Mouse (Mus musculus): Measurements from ENCODE around the gene Hus1b. TPM values are rescaled to one million over a fixed set of nuclear protein-coding genes. Genes with fewer than 3 reads are reported as not detected.

Hus1b gene
- 0.12 TPM in 1 of 2 replicates, not detected in the other for polyA plus RNA-seq (2012; rRNA removed)

GRCm38 (mm10) chr13:30947540-30947939, at the start of gene Hus1b:
Hus1b (minus strand) TSS chr13:30947759.
- no peaks in the 10 kb centered on the region for H3K27me3 ChIP-seq (replicated peaks; ENCODE audit: control insufficient read depth, insufficient read depth, low read length)
- no peak within 1 kb of the TSS for H3K27ac ChIP-seq (ENCODE audit: insufficient read depth, low read depth, low read length)
- 94% methylated on average over 11 of the region's 11 CpGs for WGBS
- TF ChIP-seq CTCF (conservative IDR thresholded peaks at IDR 0.05; ENCODE audit: insufficient read depth, insufficient read length, low read depth, low read length) = no peak
- 0 out of 2 replicates have a peak, but pooled peaks cover 3% of the 10 kb centered on the region for H3K4me1 ChIP-seq (ENCODE audit: control insufficient read depth, insufficient read depth, low read length)
- H3K36me3 ChIP-seq (ENCODE audit: control insufficient read depth, insufficient read depth, low read length) = no peaks in the 10 kb centered on the region
- DNase-seq = no peak
- H3K4me3 ChIP-seq (ENCODE audit: insufficient read depth, low read depth, low read length) = no peak within 1 kb of the TSS

- TF ChIP-seq POLR2A (IDR thresholded peaks at IDR 0.05; ENCODE audit: low read depth, low read length) (no peak), CTCF (conservative IDR thresholded peaks at IDR 0.05; ENCODE audit: insufficient read depth, insufficient read length, low read depth, low read length) (no peak)
- DNase-seq = no peak
- Histone ChIP-seq H3K27ac (ENCODE audit: insufficient read depth, low read depth, low read length) (no peak overlapping the region), H3K4me1 (ENCODE audit: control insufficient read depth, insufficient read depth, low read length) (no peaks in the 10 kb centered on the region), H3K4me3 (ENCODE audit: insufficient read depth, low read depth, low read length) (no peak overlapping the region), H3K36me3 (ENCODE audit: control insufficient read depth, insufficient read depth, low read length) (no peaks in the 10 kb centered on the region), H3K27me3 (replicated peaks; ENCODE audit: control insufficient read depth, insufficient read depth, low read length) (no peaks in the 10 kb centered on the region)
- WGBS = 72% methylated on average over 6 of the region's 6 CpGs
Observed at GRCm38 (mm10) chr13:30994249-30994858, 46.8 kb upstream of the Hus1b start.

- peak; percentile 67 for DNase-seq
- no peaks in the 10 kb centered on the region for H3K4me1 ChIP-seq (ENCODE audit: control insufficient read depth, insufficient read depth, low read length)
- H3K4me3 ChIP-seq (ENCODE audit: insufficient read depth, low read depth, low read length) = no peak overlapping the region
- TF ChIP-seq POLR2A (IDR thresholded peaks at IDR 0.05; ENCODE audit: low read depth, low read length) (no peak), CTCF (conservative IDR thresholded peaks at IDR 0.05; ENCODE audit: insufficient read depth, insufficient read length, low read depth, low read length) (peak; percentile 43)
- no peaks in the 10 kb centered on the region for H3K36me3 ChIP-seq (ENCODE audit: control insufficient read depth, insufficient read depth, low read length)
- no peaks in the 10 kb centered on the region for H3K27me3 ChIP-seq (replicated peaks; ENCODE audit: control insufficient read depth, insufficient read depth, low read length)
- WGBS = 37% methylated on average over 3 of the region's 3 CpGs
- no peak overlapping the region for H3K27ac ChIP-seq (ENCODE audit: insufficient read depth, low read depth, low read length)
Observed at GRCm38 (mm10) chr13:30993819-30994218, 46.3 kb upstream of the Hus1b start.

- no peak overlapping the region for H3K4me3 ChIP-seq (ENCODE audit: insufficient read depth, low read depth, low read length)
- TF ChIP-seq POLR2A (IDR thresholded peaks at IDR 0.05; ENCODE audit: low read depth, low read length) = no peak
- no peak for TF ChIP-seq CTCF (conservative IDR thresholded peaks at IDR 0.05; ENCODE audit: insufficient read depth, insufficient read length, low read depth, low read length)
- no peaks in the 10 kb centered on the region for H3K4me1 ChIP-seq (ENCODE audit: control insufficient read depth, insufficient read depth, low read length)
- no peaks in the 10 kb centered on the region for H3K36me3 ChIP-seq (ENCODE audit: control insufficient read depth, insufficient read depth, low read length)
- DNase-seq = no peak
- no peaks in the 10 kb centered on the region for H3K27me3 ChIP-seq (replicated peaks; ENCODE audit: control insufficient read depth, insufficient read depth, low read length)
- no peak overlapping the region for H3K27ac ChIP-seq (ENCODE audit: insufficient read depth, low read depth, low read length)
- WGBS = 56% methylated on average over 9 of the region's 9 CpGs
Observed at GRCm38 (mm10) chr13:30990233-30990632, 42.7 kb upstream of the Hus1b start.

GRCm38 (mm10) chr13:30989710-30990109, 42.2 kb upstream of the Hus1b start:
- no peak overlapping the region for H3K27ac ChIP-seq (ENCODE audit: insufficient read depth, low read depth, low read length)
- WGBS = 80% methylated on average over 10 of the region's 10 CpGs
- no peaks in the 10 kb centered on the region for H3K36me3 ChIP-seq (ENCODE audit: control insufficient read depth, insufficient read depth, low read length)
- no peak for TF ChIP-seq CTCF (conservative IDR thresholded peaks at IDR 0.05; ENCODE audit: insufficient read depth, insufficient read length, low read depth, low read length)
- no peak for TF ChIP-seq POLR2A (IDR thresholded peaks at IDR 0.05; ENCODE audit: low read depth, low read length)
- H3K4me3 ChIP-seq (ENCODE audit: insufficient read depth, low read depth, low read length) = no peak overlapping the region
- H3K4me1 ChIP-seq (ENCODE audit: control insufficient read depth, insufficient read depth, low read length) = no peaks in the 10 kb centered on the region
- H3K27me3 ChIP-seq (replicated peaks; ENCODE audit: control insufficient read depth, insufficient read depth, low read length) = no peaks in the 10 kb centered on the region
- no peak for DNase-seq

GRCm38 (mm10) chr13:30987686-30988085, 40.1 kb upstream of the Hus1b start:
- H3K27ac ChIP-seq (ENCODE audit: insufficient read depth, low read depth, low read length) = no peak overlapping the region
- no peaks in the 10 kb centered on the region for H3K27me3 ChIP-seq (replicated peaks; ENCODE audit: control insufficient read depth, insufficient read depth, low read length)
- H3K4me1 ChIP-seq (ENCODE audit: control insufficient read depth, insufficient read depth, low read length) = no peaks in the 10 kb centered on the region
- DNase-seq = no peak
- H3K4me3 ChIP-seq (ENCODE audit: insufficient read depth, low read depth, low read length) = no peak overlapping the region
- no peaks in the 10 kb centered on the region for H3K36me3 ChIP-seq (ENCODE audit: control insufficient read depth, insufficient read depth, low read length)
- 85% methylated on average over 2 of the region's 2 CpGs for WGBS
- TF ChIP-seq POLR2A (IDR thresholded peaks at IDR 0.05; ENCODE audit: low read depth, low read length) (no peak), CTCF (conservative IDR thresholded peaks at IDR 0.05; ENCODE audit: insufficient read depth, insufficient read length, low read depth, low read length) (no peak)

- WGBS = 71% methylated on average over 10 of the region's 10 CpGs
- TF ChIP-seq CTCF (conservative IDR thresholded peaks at IDR 0.05; ENCODE audit: insufficient read depth, insufficient read length, low read depth, low read length) (no peak), POLR2A (IDR thresholded peaks at IDR 0.05; ENCODE audit: low read depth, low read length) (no peak)
- peak; percentile 24 for DNase-seq
- Histone ChIP-seq H3K4me1 (ENCODE audit: control insufficient read depth, insufficient read depth, low read length) (no peaks in the 10 kb centered on the region), H3K4me3 (ENCODE audit: insufficient read depth, low read depth, low read length) (no peak overlapping the region), H3K27me3 (replicated peaks; ENCODE audit: control insufficient read depth, insufficient read depth, low read length) (no peaks in the 10 kb centered on the region), H3K36me3 (ENCODE audit: control insufficient read depth, insufficient read depth, low read length) (no peaks in the 10 kb centered on the region), H3K27ac (ENCODE audit: insufficient read depth, low read depth, low read length) (peak overlapping the region; percentile 60)
Observed at GRCm38 (mm10) chr13:30986934-30987455, 39.4 kb upstream of the Hus1b start.

Data from kidney, adult 2 months (tissue).